Mouse (Mus musculus) layer of hippocampus, adult 9-10 months (tissue): ENCODE measurements around the gene Dnaja3.
A peak's percentile ranks its signal among the peaks of the same experiment; 100 is the strongest.

ENCODE experiments used
- DNase-seq: peaks from one replicate; pipeline ENCODE4 v3.0.0; 2022; ENCODE audit warnings: low spot score

Dnaja3 gene

GRCm38 (mm10) chr16:4639831-4640237 lies at the start of gene Dnaja3, which contains the start of gene Vasn:
Dnaja3 (plus strand) TSS chr16:4639989.
Vasn (plus strand) TSS chr16:4639941.
- DNase-seq, result peak; percentile 35

GRCm38 (mm10) chr16:4590236-4590635 lies 49.6 kb upstream of the Dnaja3 start:
- DNase-seq, result no peak

DNA sequence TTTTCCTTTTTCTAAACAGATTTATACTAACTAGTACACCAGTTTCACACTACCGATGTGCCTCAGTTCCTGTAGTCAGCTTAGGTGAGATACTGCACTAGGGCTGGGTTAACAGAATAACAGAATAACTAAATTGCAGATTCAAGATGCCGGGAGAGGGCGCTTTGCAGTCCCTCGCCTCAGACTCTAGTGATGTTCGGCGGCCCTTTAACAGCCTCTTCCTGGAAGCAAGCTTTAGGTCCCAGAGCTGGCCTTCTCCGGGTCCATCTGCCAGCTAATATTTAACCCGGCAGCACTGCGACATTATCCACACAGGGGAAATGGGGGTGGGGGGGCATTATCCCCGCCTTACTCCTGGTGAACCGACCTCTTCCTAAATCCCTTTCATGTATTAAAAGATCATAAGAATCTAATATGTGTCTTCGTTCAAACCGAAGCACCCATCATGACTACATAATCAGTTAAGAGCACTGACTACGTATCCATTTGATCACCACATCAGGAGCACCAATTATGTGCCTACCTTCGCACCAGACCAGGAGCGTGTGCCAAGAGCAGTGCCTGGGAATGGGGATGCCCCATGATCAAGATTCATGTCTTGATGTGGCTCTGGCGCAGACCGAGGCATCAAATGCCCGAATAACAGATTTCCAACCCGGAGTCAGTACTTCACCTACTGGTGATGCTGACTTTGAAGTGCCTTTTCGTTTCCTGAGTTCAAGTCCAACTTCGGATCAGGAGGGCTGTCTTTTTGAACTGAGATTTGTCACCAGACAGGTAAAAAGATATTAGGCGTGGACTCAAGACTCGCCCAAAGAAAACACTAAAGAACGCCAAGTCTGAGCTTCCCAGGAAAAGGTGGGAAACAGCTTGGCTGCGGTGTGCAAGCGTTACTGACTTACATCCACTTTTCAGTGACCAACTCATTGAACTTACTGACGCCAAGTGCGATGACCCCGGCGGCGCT lies 46.6 kb upstream of the Dnaja3 start:
- no peak for DNase-seq

DNA sequence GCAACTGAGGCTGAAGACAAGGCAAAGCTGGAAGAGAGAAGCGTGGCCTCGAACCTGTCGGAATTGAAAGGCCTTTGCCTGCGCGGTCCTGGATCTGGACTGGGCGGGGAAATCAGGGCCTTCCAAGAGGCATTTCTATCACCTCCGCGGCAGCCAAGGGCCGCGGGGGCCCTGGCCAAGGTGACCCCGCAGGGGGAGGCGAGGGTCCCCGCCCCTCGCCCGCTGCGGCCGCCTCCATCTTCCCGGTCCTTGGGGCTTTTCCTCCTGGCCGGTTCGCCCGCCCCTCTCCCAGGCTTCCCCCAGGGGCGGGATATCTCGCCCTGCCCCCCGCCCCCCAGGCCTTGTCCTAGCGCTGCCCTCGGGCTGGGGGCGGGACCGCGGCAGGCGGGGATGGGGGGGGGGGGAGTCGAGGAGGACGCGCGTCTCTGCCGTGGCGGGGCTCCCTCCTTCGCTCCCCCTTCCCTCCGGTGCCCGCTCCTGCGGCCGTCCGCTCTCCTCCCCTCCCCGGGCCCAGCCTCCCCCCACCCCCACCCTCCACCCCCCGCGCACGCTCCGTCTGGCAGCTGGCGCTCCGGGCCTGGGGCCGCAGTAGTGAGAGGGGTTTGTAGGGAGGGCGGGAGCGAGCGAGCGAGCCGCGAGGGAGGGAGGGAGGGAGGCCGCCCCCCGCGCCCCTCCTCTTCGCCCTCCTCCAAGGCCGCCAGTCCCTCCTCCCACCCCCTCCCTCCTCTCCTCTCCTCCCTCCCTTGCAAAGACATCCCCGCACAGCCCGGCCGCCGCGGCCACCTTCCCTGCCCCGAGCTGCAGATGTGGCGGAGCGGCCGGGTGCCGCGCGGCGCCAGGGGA lies 45.6 kb upstream of the Dnaja3 start, which contains the start of gene Glis2:
Gene Glis2 (plus strand): TSS at position 743 of the 843 bp plus-strand sequence.
- no peak for DNase-seq

- no peak for DNase-seq
These were observed 44.8 kb upstream of the Dnaja3 start for GRCm38 (mm10) chr16:4594814-4595526.

- no peak for DNase-seq
These were observed 44.2 kb upstream of the Dnaja3 start for GRCm38 (mm10) chr16:4595527-4595963.

DNA sequence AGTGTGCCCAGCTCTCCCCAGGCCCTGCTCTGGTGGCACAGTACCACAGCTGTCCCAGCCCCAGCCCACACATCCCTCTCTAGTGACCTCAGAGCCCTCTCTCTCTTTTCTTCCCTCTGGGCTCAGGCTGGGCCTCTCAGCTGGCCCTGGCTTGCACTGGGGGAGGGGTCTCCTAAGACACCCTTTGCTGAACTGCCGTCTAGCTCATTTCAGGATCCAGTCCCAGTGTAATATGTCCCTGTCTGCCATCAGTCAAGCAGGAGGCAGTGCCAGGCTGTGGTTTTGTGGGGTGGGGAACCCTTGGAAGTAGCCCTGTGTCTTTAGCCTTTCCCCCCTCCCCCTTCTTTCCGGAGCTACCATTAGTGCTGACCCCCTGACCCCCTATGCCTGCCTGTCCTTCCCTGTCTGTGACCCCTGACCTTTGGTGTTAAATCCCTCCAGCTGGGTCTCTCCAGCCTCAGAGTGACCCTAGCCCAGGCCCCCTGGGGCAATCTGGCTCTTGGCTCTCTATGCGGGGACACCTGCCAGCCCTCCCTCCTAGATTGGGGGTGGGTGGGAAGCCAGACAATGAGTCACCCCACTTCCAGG lies 43.6 kb upstream of the Dnaja3 start:
- DNase-seq, result no peak

- DNase-seq, result no peak
These were observed 43.0 kb upstream of the Dnaja3 start for GRCm38 (mm10) chr16:4596836-4597235.

GRCm38 (mm10) chr16:4597296-4597695 lies 42.5 kb upstream of the Dnaja3 start:
- no peak for DNase-seq

DNA sequence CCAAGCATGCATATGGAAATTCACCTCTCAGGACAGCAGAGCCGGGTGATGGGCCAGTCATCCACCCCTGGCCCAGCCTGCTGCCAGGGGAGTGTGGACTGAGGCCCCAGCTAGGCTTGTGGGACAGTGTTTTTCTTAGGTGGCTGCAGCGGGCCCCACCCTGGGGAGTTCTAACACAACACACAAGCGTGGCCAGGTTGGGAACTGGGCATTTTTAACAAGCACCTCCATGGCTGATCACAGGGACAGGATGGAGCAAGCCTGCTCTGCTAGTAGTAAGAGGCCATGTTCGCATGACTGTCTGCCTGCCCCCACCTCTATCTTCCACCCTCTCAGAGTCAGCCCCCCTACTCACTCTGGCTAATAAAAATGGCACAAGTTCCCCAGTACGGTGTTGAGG lies 41.7 kb upstream of the Dnaja3 start:
- DNase-seq, result no peak

DNA sequence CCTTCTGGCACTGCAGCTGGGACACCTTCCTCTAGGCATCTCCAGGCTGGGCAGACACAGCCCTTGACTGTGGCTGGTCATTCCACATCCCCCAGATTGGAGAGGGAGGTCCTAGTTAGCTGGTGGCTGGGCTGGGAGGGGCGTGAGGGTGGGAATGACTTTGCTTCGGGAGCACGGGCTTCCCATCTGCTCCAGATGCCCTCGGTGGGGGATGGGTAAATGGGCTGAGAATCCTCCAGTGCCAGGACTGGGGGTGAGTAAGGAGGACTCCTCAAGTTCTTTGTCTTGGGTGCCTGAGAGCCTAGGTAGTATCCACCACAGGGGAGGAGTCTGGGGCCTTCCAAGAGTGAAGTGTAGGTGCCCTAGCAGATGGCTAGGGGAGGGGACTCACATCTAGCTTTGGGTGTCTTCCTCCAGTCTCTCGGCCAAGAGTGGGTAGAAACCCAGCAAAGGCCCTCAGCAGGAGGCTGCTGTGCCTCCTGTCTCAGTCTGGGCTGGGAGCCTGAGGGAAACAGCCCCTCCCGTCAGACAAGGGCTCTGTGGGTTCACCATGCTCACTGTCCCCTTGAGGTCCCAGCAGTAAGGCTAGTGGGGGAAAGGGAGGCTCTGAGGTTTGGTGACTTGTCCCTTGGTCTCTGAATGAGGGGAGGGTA lies 40.8 kb upstream of the Dnaja3 start:
- DNase-seq, result no peak

- no peak for DNase-seq
These were observed 40.2 kb upstream of the Dnaja3 start for GRCm38 (mm10) chr16:4599616-4600015.

DNA sequence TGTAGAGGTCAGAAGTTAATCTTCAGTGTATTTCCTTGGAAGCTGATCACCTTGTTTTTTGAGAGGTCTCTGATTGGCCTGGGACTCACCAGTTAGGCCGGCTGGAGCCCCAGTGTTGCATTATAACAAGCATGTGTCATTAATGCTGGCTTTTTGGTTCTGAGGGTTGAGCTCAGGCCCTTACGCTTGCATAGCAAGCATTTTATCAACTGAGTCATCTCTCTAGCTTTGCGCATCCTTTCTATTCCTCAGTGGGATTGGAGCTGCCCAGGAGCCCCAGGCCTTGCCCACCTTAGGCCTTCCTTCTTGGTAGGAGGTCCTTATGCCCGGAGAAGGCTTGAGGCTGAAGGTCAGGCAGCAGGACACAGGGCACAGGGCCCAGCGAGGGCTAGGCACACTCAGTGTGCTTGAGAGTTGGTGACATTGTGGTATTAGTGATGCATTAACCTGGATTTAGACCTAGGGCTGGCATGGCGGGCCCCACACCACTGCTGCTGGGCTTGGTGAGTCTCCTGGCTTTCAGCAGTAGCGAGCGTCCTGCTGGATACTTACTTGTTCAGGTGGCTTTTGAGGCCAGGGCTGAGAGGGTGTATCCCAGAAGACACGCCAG lies 39.0 kb upstream of the Dnaja3 start:
- DNase-seq, result no peak

DNA sequence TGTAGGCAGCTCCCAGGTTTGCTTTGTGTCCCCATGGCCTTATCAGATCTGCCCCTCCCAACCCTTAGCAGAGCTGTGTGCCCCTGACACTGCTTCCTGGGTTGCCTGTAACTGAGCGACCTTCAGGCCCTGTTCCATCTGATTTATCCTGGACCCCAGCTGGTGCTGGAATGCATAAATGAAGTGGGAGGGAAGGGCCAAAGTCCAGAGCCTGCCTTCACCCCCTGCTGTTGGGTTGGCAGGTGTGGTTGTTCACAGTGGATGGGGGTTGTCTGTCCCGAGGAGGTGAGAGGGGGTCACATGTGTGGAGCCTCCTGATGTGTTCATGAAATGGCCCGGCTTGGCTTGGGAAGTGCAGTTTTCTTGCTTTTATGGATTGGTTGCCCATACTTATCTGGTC lies 37.6 kb upstream of the Dnaja3 start:
- DNase-seq, result no peak

GRCm38 (mm10) chr16:4602766-4603452 lies 36.9 kb upstream of the Dnaja3 start:
- no peak for DNase-seq

DNA sequence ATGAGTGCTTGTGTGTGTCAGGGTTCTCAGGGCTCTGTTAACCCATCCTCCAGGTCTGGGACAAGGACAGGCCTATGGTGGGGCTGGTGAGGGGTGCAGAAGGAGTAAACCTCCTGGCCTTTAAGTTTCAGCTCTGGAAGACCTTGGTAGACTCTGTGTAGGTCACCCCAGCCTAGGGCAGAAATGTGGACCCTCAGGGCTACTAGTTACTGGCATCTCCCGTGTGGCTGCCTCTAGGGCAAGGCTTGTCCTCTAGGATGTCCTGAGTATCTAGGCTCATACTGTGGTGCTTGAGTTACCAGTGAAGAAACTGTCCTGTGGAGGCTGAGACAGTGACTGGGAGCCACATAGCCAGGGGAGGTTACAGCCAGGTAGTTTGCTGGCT lies 36.3 kb upstream of the Dnaja3 start:
- DNase-seq, result no peak

DNA sequence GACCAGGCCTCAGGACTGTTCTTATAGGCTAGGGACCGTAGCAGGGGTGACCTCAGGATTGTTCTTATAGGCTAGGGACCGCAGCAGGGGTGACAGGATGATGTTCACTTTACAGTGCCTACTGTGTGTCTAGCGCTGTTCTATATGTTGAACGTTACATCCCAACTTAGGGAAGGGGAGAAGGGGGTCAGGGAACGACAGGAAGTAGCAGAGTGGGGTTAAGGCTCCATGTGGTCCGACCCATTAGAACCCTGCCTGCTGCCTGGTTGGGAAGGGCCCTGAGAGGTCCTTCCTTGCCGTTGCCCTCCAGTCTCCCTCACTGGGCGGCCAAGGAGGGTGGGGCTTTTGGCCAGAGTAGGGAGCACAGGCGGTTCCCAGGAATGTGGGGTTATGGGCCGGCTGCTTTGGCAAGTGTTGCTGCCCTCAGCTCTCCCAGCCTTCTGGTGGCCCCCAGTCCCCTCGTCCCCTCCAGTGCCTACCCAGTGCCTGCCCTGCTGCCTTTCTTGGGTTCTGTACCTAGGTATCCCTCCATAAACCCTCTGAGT lies 35.4 kb upstream of the Dnaja3 start:
- DNase-seq, result no peak

DNA sequence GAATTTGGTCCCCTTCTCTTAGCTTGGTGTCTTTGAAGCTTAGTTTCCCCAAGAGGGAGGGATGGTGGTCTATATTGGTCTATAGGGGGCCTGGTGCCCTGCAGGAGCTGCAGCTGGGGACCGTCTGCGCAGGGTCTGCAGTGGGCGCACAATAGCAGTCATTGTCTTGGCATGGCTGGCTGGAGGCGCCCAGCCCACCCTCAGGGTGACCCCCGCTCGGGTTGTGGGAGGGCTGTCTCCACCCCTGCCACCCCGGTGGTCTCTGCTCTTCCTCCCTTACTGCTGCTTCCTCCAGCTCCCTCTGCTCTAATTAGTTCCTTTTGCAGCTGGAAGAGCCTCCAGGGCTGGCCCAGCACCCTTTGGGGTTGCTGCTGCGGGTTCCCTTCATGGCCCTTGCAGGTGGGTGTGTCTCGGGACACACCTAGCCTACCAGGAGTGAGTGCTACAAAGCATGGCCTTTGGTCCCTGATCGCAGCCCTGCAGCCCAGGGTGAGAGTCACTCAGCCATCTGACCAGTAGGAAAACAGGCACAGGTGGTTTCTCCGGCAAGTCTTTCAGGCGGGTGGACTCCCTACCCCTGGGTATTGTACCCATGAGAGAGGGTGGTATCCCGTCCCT lies 34.2 kb upstream of the Dnaja3 start:
- no peak for DNase-seq

DNA sequence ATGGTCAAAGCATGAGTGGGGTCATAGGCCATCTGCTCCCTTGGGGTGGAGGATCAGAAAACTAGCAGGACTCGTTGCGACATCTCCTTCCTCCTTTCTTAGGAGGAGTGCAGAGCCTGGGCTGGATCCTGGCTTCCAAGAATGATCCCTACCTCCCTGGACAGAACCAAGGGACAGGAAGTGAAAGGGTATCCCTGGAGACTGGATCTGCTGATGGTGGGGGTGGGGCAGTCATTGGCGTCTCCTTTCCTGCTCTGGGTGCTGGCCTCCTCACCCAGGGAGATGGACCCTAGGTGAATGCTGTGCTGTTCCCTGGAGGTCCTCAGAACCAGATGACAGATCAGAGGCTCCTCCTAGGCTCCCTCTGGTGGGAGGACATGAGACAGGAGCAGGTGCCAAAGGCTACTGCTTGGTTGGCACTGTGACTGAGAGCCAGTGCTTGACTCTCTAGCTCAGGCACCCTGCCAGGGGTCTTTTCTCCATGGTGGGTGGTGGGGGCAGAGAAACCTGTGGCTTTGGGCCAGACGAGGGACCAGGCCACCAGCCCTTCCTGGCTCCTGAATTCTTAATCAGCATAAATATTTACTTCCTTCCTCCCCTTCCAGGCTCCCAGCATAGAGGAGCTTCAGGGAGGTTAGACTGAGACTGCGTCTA lies 33.2 kb upstream of the Dnaja3 start:
- no peak for DNase-seq
